Mouse (Mus musculus): ENCODE measurements at regions not wholly inside any gene's neighbourhood (a gene's known extent, or its start where the extent isn't known, plus 50 kb on each side); places are given as distances from the start of the nearest gene placed in this dataset.

DNA sequence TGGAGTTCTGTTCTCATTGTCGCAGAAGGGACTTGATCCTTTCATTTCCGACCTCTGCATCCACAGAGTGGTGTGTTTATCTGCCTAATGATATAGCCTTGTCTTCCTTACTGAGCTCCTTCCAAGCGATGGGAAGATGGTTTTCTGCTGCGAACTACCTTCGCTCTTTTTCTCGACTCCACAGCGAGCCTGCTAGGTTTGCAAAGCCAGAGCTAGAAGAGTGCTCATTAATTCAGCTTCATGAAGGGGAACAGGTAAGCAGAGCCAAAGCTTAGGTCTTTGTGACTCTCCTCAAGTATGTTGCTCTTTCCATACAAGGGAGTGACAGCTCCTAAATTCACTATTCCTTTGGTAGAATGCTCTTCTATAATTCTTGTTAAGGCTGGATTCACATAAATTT is 176.9 kb upstream of the Ogfrl1 start:
- no peak for TF ChIP-seq CHD2 (IDR thresholded peaks at IDR 0.05; ENCODE audit: low read depth, low read length)
- TF ChIP-seq MAFK (IDR thresholded peaks at IDR 0.05; ENCODE audit: insufficient read depth, low read depth, low read length) = no peak
- no peak for TF ChIP-seq HCFC1 (IDR thresholded peaks at IDR 0.05; ENCODE audit: borderline replicate concordance, insufficient read depth, low read length)
